Mouse (Mus musculus): ENCODE measurements around the gene Il20ra.
A peak's percentile ranks its signal among the peaks of the same experiment; 100 is the strongest.
"Not testable (repeated sequence)": the region's sequence is repeated elsewhere in the genome, so short reads cannot be mapped to it uniquely, and the experiment has no call there.

Il20ra gene

GRCm38 (mm10) chr10:19712421-19712836 is at the start of gene Il20ra:
Gene Il20ra, plus strand, starts transcription at chr10:19712570.
- DNase-seq = peak in 1 of 2 experiments; percentile 27

- no peak for DNase-seq
These were observed 43.4 kb upstream of the Il20ra start for GRCm38 (mm10) chr10:19668973-19669372.

GRCm38 (mm10) chr10:19672015-19672414 is 40.4 kb upstream of the Il20ra start:
- no peak for DNase-seq

- DNase-seq = no peak
These were observed 39.2 kb upstream of the Il20ra start for GRCm38 (mm10) chr10:19673146-19673545.

GRCm38 (mm10) chr10:19687686-19688085 is 24.7 kb upstream of the Il20ra start:
- DNase-seq = no peak

GRCm38 (mm10) chr10:19691287-19691686 is 21.1 kb upstream of the Il20ra start:
- DNase-seq = peak in 1 of 2 experiments; percentile 17

- DNase-seq = peak; percentile 60 to 69
These were observed 20.6 kb upstream of the Il20ra start for GRCm38 (mm10) chr10:19691771-19692170.

- DNase-seq = no peak
These were observed 20.0 kb upstream of the Il20ra start for GRCm38 (mm10) chr10:19692332-19692731.

- DNase-seq = peak; percentile 50 to 62
These were observed 19.4 kb upstream of the Il20ra start for GRCm38 (mm10) chr10:19692988-19693387.

GRCm38 (mm10) chr10:19693629-19694028 is 18.7 kb upstream of the Il20ra start:
- peak; percentile 21 for DNase-seq

GRCm38 (mm10) chr10:19699331-19699730 is 13.0 kb upstream of the Il20ra start:
- no peak for DNase-seq

- no peak for DNase-seq
These were observed 7.9 kb upstream of the Il20ra start for GRCm38 (mm10) chr10:19704445-19704844.

GRCm38 (mm10) chr10:19707768-19708167 is 4.6 kb upstream of the Il20ra start:
- no peak for DNase-seq

GRCm38 (mm10) chr10:19708277-19709070 is 3.9 kb upstream of the Il20ra start:
- DNase-seq = peak in 1 of 2 experiments; percentile 10

GRCm38 (mm10) chr10:19711020-19711419 is 1.4 kb upstream of the Il20ra start:
- DNase-seq = no peak

- no peak for DNase-seq
These were observed 709 bp upstream of the Il20ra start for GRCm38 (mm10) chr10:19711551-19712171.

GRCm38 (mm10) chr10:19718627-19719026 is 6.3 kb downstream of the Il20ra start:
- DNase-seq = no peak

GRCm38 (mm10) chr10:19722320-19722719 is 9.9 kb downstream of the Il20ra start:
- DNase-seq = no peak

- DNase-seq = no peak
These were observed 11.9 kb downstream of the Il20ra start for GRCm38 (mm10) chr10:19724158-19724832.

GRCm38 (mm10) chr10:19738442-19738841 is 26.1 kb downstream of the Il20ra start:
- DNase-seq = not testable (repeated sequence)

GRCm38 (mm10) chr10:19745662-19746061 is 33.3 kb downstream of the Il20ra start:
- no peak for DNase-seq

- DNase-seq = no peak
These were observed 33.8 kb downstream of the Il20ra start for GRCm38 (mm10) chr10:19746156-19746555.

GRCm38 (mm10) chr10:19747661-19748060 is 35.3 kb downstream of the Il20ra start:
- DNase-seq = no peak

- DNase-seq = no peak
These were observed 53.1 kb downstream of the Il20ra start for GRCm38 (mm10) chr10:19765459-19765858.
